Mouse (Mus musculus) bone marrow macrophage, adult 2 months (primary cell): ENCODE data around the gene Shroom4.

Source experiments
- CTCF ChIP-seq: IDR thresholded peaks from 2 replicates; pipeline ENCODE4 v1.5.1; 2012; ENCODE audit warnings: low read depth, mild to moderate bottlenecking, low read length, moderate library complexity
- POLR2A ChIP-seq: IDR thresholded peaks from 2 replicates; pipeline ENCODE4 v1.6.1; 2012; ENCODE audit warnings: mild to moderate bottlenecking, low read depth, low read length, borderline replicate concordance

- no peak for TF ChIP-seq CTCF
- TF ChIP-seq POLR2A, result no peak
Observed at GRCm38 (mm10) chrX:6399193-6399592, 461 bp upstream of the Shroom4 start.
